Mouse (Mus musculus): Measurements from ENCODE around the gene Zfr. TPM values are rescaled to one million over a fixed set of nuclear protein-coding genes. Genes with fewer than 3 reads are reported as not detected.
A peak's percentile ranks its signal among the peaks of the same experiment; 100 is the strongest.

Zfr gene
- 10 to 100 TPM; 76.8 to 79.8 TPM for total RNA-seq (2021)
- 77.8 and 93.2 TPM in 2 replicates for polyA plus RNA-seq (2012; rRNA removed)
- long read RNA-seq, full-length matches to known transcripts: 19 of 39 reads
- long read RNA-seq, partial matches to known transcripts: 10 of 39 reads
- long read RNA-seq, other reads (novel, unspliced or antisense): 10 of 39 reads

- peak within 1 kb of the TSS; percentile 99 for H3K27ac ChIP-seq
- TF ChIP-seq EP300 (IDR thresholded peaks at IDR 0.05; ENCODE audit: insufficient read depth, low read depth, low read length) (0 out of 2 replicates have a peak, but pooled peaks have one; percentile 32), CTCF (IDR thresholded peaks at IDR 0.05) (peak; percentile 63), POLR2A (IDR thresholded peaks at IDR 0.05; ENCODE audit: insufficient read depth, low read depth, low read length) (peak; percentile 85)
- peaks cover 6% of the 10 kb centered on the region for H3K4me1 ChIP-seq (ENCODE audit: control insufficient read depth, insufficient read depth, low read length)
- no peaks in the 10 kb centered on the region for H3K27me3 ChIP-seq (ENCODE audit: control insufficient read depth, insufficient read depth, low read length)
- H3K4me3 ChIP-seq: peak within 1 kb of the TSS; percentile 73
- peak within 1 kb of the TSS; percentile 90 for H3K9ac ChIP-seq (ENCODE audit: low read depth, low read length)
- peaks cover 9% of the 10 kb centered on the region for H3K79me2 ChIP-seq (replicated peaks; ENCODE audit: control insufficient read depth, insufficient read depth, low read length)
- peaks cover 10% of the 10 kb centered on the region for H3K36me3 ChIP-seq (ENCODE audit: control insufficient read depth, insufficient read depth, low read length)
- under 1% methylated on average over 59 of the region's 59 CpGs for WGBS
- peak; percentile 94 to 96 for DNase-seq
- intact Hi-C loops (cut with DNase I): no loop called here
Measured at GRCm38 (mm10) chr15:12117242-12118092, at the start of gene Zfr. Zfr (plus strand) TSS chr15:12117831.

GRCm38 (mm10) chr15:12067971-12068370 lies 49.7 kb upstream of the Zfr start:
- WGBS: 43% methylated on average over 2 of the region's 2 CpGs
- Histone ChIP-seq H3K79me2 (replicated peaks; ENCODE audit: control insufficient read depth, insufficient read depth, low read length) (no peaks in the 10 kb centered on the region), H3K27ac (no peak overlapping the region), H3K4me3 (no peak overlapping the region), H3K4me1 (ENCODE audit: control insufficient read depth, insufficient read depth, low read length) (peaks cover 13% of the 10 kb centered on the region), H3K9ac (ENCODE audit: low read depth, low read length) (no peak overlapping the region), H3K36me3 (ENCODE audit: control insufficient read depth, insufficient read depth, low read length) (peaks cover 3% of the 10 kb centered on the region), H3K27me3 (ENCODE audit: control insufficient read depth, insufficient read depth, low read length) (no peaks in the 10 kb centered on the region)
- intact Hi-C loops (cut with DNase I): loop anchor here (5.0 kb wide), 1 partner anchor 71 kb away; the partner anchor contains the start of gene Sub1
- peak; percentile 48 to 63 for DNase-seq
- TF ChIP-seq CTCF (IDR thresholded peaks at IDR 0.05) (no peak), EP300 (IDR thresholded peaks at IDR 0.05; ENCODE audit: insufficient read depth, low read depth, low read length) (no peak), POLR2A (IDR thresholded peaks at IDR 0.05; ENCODE audit: insufficient read depth, low read depth, low read length) (no peak)

GRCm38 (mm10) chr15:12068395-12069218 lies 49.0 kb upstream of the Zfr start:
- no peak for DNase-seq
- TF ChIP-seq EP300 (IDR thresholded peaks at IDR 0.05; ENCODE audit: insufficient read depth, low read depth, low read length) (no peak), POLR2A (IDR thresholded peaks at IDR 0.05; ENCODE audit: insufficient read depth, low read depth, low read length) (no peak), CTCF (IDR thresholded peaks at IDR 0.05) (no peak)
- Histone ChIP-seq H3K9ac (ENCODE audit: low read depth, low read length) (no peak overlapping the region), H3K27me3 (ENCODE audit: control insufficient read depth, insufficient read depth, low read length) (no peaks in the 10 kb centered on the region), H3K36me3 (ENCODE audit: control insufficient read depth, insufficient read depth, low read length) (peaks cover 3% of the 10 kb centered on the region), H3K79me2 (replicated peaks; ENCODE audit: control insufficient read depth, insufficient read depth, low read length) (no peaks in the 10 kb centered on the region), H3K27ac (no peak overlapping the region), H3K4me3 (no peak overlapping the region), H3K4me1 (ENCODE audit: control insufficient read depth, insufficient read depth, low read length) (peaks cover 13% of the 10 kb centered on the region)
- intact Hi-C loops (cut with DNase I): loop anchor here (5.0 kb wide), 1 partner anchor 71 kb away; the partner anchor contains the start of gene Sub1
- WGBS: 53% methylated on average over 9 of the region's 9 CpGs

DNA sequence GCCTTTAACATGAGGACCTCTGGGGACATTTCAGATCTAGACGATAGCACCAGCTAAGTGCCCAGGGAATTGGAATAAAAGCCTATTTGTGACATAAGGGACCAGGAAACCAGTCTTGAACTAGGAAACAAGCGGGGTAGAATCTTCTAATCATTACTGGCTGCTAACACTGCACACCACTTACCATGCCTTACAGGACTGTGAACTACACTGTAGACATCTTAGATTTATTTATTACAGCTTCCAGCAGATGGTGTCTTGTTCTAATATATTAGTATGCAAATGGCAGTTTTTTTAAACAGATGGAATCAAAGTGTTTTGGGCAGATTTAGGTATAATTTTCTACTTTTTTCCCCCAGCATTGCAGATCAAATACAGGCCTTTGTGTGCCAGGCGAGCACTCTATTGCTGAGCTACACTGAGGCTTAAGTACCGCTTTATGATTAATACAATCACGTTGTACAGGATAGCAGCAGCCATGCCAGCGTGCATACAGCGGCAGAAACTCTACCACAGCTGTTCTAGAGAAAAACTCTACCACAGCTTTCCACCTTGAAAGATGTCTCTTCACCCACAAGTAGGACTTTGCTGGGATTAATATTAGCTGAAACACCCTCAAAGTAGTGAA lies 44.8 kb upstream of the Zfr start:
- Histone ChIP-seq H3K27ac (no peak overlapping the region), H3K4me3 (no peak overlapping the region), H3K36me3 (ENCODE audit: control insufficient read depth, insufficient read depth, low read length) (no peaks in the 10 kb centered on the region), H3K4me1 (ENCODE audit: control insufficient read depth, insufficient read depth, low read length) (peaks cover 2% of the 10 kb centered on the region; the same call in 1 of the 2 replicates), H3K79me2 (replicated peaks; ENCODE audit: control insufficient read depth, insufficient read depth, low read length) (no peaks in the 10 kb centered on the region), H3K27me3 (ENCODE audit: control insufficient read depth, insufficient read depth, low read length) (no peaks in the 10 kb centered on the region), H3K9ac (ENCODE audit: low read depth, low read length) (no peak overlapping the region)
- WGBS: 92% methylated on average over 7 of the region's 7 CpGs
- intact Hi-C loops (cut with DNase I): no loop called here
- TF ChIP-seq CTCF (IDR thresholded peaks at IDR 0.05) (no peak), POLR2A (IDR thresholded peaks at IDR 0.05; ENCODE audit: insufficient read depth, low read depth, low read length) (no peak), EP300 (IDR thresholded peaks at IDR 0.05; ENCODE audit: insufficient read depth, low read depth, low read length) (no peak)
- DNase-seq: no peak

GRCm38 (mm10) chr15:12074426-12074825 lies 43.2 kb upstream of the Zfr start:
- H3K4me3 ChIP-seq: no peak overlapping the region
- no peak overlapping the region for H3K9ac ChIP-seq (ENCODE audit: low read depth, low read length)
- no peaks in the 10 kb centered on the region for H3K4me1 ChIP-seq (ENCODE audit: control insufficient read depth, insufficient read depth, low read length)
- 90% methylated on average over 6 of the region's 6 CpGs for WGBS
- H3K36me3 ChIP-seq (ENCODE audit: control insufficient read depth, insufficient read depth, low read length): no peaks in the 10 kb centered on the region
- TF ChIP-seq CTCF (IDR thresholded peaks at IDR 0.05) (no peak), POLR2A (IDR thresholded peaks at IDR 0.05; ENCODE audit: insufficient read depth, low read depth, low read length) (no peak), EP300 (IDR thresholded peaks at IDR 0.05; ENCODE audit: insufficient read depth, low read depth, low read length) (no peak)
- intact Hi-C loops (cut with DNase I): no loop called here
- no peak overlapping the region for H3K27ac ChIP-seq
- H3K27me3 ChIP-seq (ENCODE audit: control insufficient read depth, insufficient read depth, low read length): no peaks in the 10 kb centered on the region
- DNase-seq: no peak
- no peaks in the 10 kb centered on the region for H3K79me2 ChIP-seq (replicated peaks; ENCODE audit: control insufficient read depth, insufficient read depth, low read length)
